Mouse (Mus musculus) spleen, adult 2 months (tissue): Measurements from ENCODE around the gene Rgcc.

ENCODE experiments used
- CTCF ChIP-seq: fragments of 200-500 bp; IDR thresholded peaks from 2 replicates; pipeline ENCODE4 v1.5.1; 2011; ENCODE audit warnings: mild to moderate bottlenecking, inconsistent platforms; ENCODE audit not compliant: insufficient read depth, insufficient read length, insufficient replicate concordance; ENCODE audit errors: extremely low read depth
- POLR2A ChIP-seq: fragments of 200-500 bp; IDR thresholded peaks from 2 replicates; pipeline ENCODE4 v1.6.1; 2011; ENCODE audit warnings: low read depth, low read length, inconsistent platforms

DNA sequence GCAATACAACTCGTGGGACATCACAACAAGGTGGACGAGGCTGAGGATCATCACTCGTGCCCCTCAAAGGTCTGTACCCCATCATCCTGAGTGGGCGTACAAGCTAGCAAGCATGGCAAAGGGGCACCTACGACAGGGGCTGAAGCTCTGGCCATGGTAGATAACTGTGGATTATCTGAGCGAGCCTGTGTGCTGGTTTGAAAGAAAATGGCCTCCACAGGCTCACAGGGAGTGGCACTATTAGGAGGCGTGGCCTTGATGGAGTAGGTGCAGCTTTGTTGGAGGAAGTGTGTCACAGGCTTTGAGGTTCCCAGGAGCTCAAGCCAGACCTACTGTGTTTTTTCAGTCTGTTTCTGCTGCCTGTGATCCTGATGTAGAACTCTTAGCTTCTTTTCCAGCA is 5.7 kb upstream of the Rgcc start:
- TF ChIP-seq CTCF (no peak), POLR2A (no peak)
